Mouse (Mus musculus) intestine, embryonic 16.5 days (tissue): ENCODE results near the gene Mthfs. TPM values are rescaled to one million over a fixed set of nuclear protein-coding genes. Genes with fewer than 3 reads are reported as not detected.

Source experiments
- ATAC-seq: fragments of 200-750 bp; cut with Nextera tagmentation; 2 replicates; pipeline ENCODE4 v1.8.0; 2017; ENCODE audit warnings: moderate TSS enrichment, moderate library complexity
- H3K27ac ChIP-seq: fragments of 300-500 bp; sonication (generic); 2 replicates; pipeline ENCODE4 v1.5.1; 2014; ENCODE audit warnings: mild to moderate bottlenecking, low read length
- H3K27me3 ChIP-seq: fragments of 300-500 bp; sonication (generic); replicated peaks from 2 replicates; pipeline ENCODE4 v1.6.1; 2014; ENCODE audit warnings: low read length, control low read depth, mixed read lengths; ENCODE audit not compliant: control insufficient read depth, insufficient read depth
- H3K36me3 ChIP-seq: fragments of 300-500 bp; sonication (generic); 2 replicates; pipeline ENCODE4 v1.6.1; 2014; ENCODE audit warnings: low read length, control low read depth; ENCODE audit not compliant: control insufficient read depth, insufficient read depth
- H3K4me1 ChIP-seq: fragments of 300-500 bp; sonication (generic); 2 replicates; pipeline ENCODE4 v1.6.1; 2014; ENCODE audit warnings: low read length, control low read depth, mixed read lengths; ENCODE audit not compliant: control insufficient read depth, insufficient read depth
- H3K4me2 ChIP-seq: fragments of 300-500 bp; sonication (generic); 2 replicates; pipeline ENCODE4 v1.6.1; 2014; ENCODE audit warnings: low read depth, low read length, control low read depth
- H3K4me3 ChIP-seq: fragments of 300-500 bp; sonication (generic); 2 replicates; pipeline ENCODE4 v1.5.1; 2014; ENCODE audit warnings: mild to moderate bottlenecking, low read length
- H3K9ac ChIP-seq: fragments of 300-500 bp; sonication (generic); 2 replicates; pipeline ENCODE4 v1.6.1; 2014; ENCODE audit warnings: low read depth, low read length
- H3K9me3 ChIP-seq: fragments of 300-500 bp; sonication (generic); 2 replicates; pipeline ENCODE4 v1.6.1; 2016; ENCODE audit warnings: low read length, control low read depth; ENCODE audit not compliant: control insufficient read depth
- WGBS: fragments of 180-500 bp; shearing (Covaris S2); extraction: QIAGEN DNeasy Blood & Tissue Kit; methylation state at CpG from one replicate; pipeline ENCODE4 v1.1.7; 2014; 5-methylcytosine and 5-hydroxymethylcytosine counted together
- polyA plus RNA-seq: library from polyadenylated mRNA; unstranded; fragments of >200 nt; fragmentation: Nextera tagmentation; extraction: Ambion mirVana; gene quantifications from 2 replicates; pipeline ENCODE4 v1.2.1, GENCODE M21; 2015

Mthfs gene
- polyA plus RNA-seq, 1 experiment from 2014 or later = 29.8 TPM

GRCm38 (mm10) chr9:89309195-89309535 lies 98.7 kb downstream of the Mthfs start:
- H3K4me3 ChIP-seq = no peak overlapping the region
- no peaks in the 10 kb centered on the region for H3K4me1 ChIP-seq
- H3K4me2 ChIP-seq = no peak overlapping the region
- WGBS = 57% methylated on average over 2 of the region's 2 CpGs
- no peaks in the 10 kb centered on the region for H3K27me3 ChIP-seq
- no peaks in the 10 kb centered on the region for H3K36me3 ChIP-seq
- no peak for ATAC-seq
- no peak overlapping the region for H3K27ac ChIP-seq
- H3K9me3 ChIP-seq = no peaks in the 10 kb centered on the region
- no peak overlapping the region for H3K9ac ChIP-seq

DNA sequence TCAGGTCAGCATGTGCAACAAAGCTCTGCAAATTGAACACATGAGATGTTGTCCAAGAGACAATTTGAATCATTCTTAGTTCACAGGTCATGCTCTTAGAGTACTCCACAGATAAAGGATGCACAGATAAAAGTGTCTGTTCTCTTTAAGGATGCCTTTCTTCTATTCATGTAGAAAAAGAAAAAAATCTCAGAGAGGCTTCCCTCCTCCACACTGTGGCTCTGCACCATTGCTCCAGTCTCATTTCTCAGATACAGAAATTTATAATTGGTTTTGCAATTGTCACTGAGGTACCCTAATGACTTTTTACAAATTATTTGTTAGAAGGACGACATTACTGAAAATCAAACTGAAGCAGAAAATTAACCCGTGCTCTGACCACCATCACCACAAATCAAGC lies 101.2 kb downstream of the Mthfs start:
- Histone ChIP-seq H3K27me3 (no peaks in the 10 kb centered on the region), H3K4me3 (no peak overlapping the region), H3K36me3 (no peaks in the 10 kb centered on the region), H3K4me1 (no peaks in the 10 kb centered on the region), H3K27ac (no peak overlapping the region), H3K9ac (no peak overlapping the region), H3K9me3 (no peaks in the 10 kb centered on the region), H3K4me2 (no peak overlapping the region)
- no peak for ATAC-seq
- 65% methylated on average over 2 of the region's 2 CpGs for WGBS

GRCm38 (mm10) chr9:89373731-89374130 lies 163.3 kb downstream of the Mthfs start:
- Histone ChIP-seq H3K27ac (no peak overlapping the region), H3K4me3 (no peak overlapping the region), H3K4me2 (no peak overlapping the region), H3K36me3 (no peaks in the 10 kb centered on the region), H3K4me1 (no peaks in the 10 kb centered on the region), H3K27me3 (no peaks in the 10 kb centered on the region), H3K9ac (no peak overlapping the region), H3K9me3 (no peaks in the 10 kb centered on the region)
- 83% methylated on average over 1 of the region's 1 CpGs for WGBS
- no peak for ATAC-seq

DNA sequence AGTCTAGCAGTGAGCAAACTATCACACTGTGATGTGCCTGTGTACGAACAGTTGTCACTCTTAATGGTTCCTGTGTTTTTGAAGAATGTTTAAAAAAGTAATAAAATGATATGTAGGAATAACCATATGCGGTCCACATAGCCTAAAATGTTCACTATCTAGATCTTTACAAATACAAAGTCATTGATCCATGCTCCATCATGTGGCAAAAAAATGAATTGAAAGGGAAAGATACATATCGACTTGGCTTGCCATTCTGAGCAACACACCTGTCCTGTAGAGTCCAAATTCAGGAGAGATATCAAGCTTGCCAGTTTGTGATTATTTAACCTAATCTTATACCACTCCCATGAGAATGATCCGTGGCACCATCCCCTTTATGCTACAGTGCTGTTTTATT lies 164.2 kb downstream of the Mthfs start:
- no peak overlapping the region for H3K4me3 ChIP-seq
- H3K27ac ChIP-seq = no peak overlapping the region
- no peak overlapping the region for H3K4me2 ChIP-seq
- H3K4me1 ChIP-seq = no peaks in the 10 kb centered on the region
- 82% methylated on average over 4 of the region's 4 CpGs for WGBS
- no peak overlapping the region for H3K9ac ChIP-seq
- no peaks in the 10 kb centered on the region for H3K27me3 ChIP-seq
- ATAC-seq = no peak
- no peaks in the 10 kb centered on the region for H3K36me3 ChIP-seq
- no peaks in the 10 kb centered on the region for H3K9me3 ChIP-seq

GRCm38 (mm10) chr9:89403031-89403430 lies 192.6 kb downstream of the Mthfs start:
- no peak overlapping the region for H3K4me3 ChIP-seq
- H3K27ac ChIP-seq = no peak overlapping the region
- no peaks in the 10 kb centered on the region for H3K27me3 ChIP-seq
- no peaks in the 10 kb centered on the region for H3K36me3 ChIP-seq
- no peaks in the 10 kb centered on the region for H3K4me1 ChIP-seq
- no peak overlapping the region for H3K4me2 ChIP-seq
- ATAC-seq = no peak
- no peak overlapping the region for H3K9ac ChIP-seq
- WGBS = 91% methylated on average over 1 of the region's 1 CpGs
- H3K9me3 ChIP-seq = no peaks in the 10 kb centered on the region

Other genes starting within 250 kb of the Mthfs start
- not detected in 2 replicates for gene Trim43b, start 117.8 kb upstream of the Mthfs start, polyA plus RNA-seq
- gene Bcl2a1b, start 11.5 kb upstream of the Mthfs start, polyA plus RNA-seq = 4.1 and 5.2 TPM in 2 replicates
- gene Gm29094, start 11.3 kb upstream of the Mthfs start, polyA plus RNA-seq = 0.77 TPM in 1 of 2 replicates, not detected in the other